Mouse (Mus musculus) hindbrain, postnatal 0 days (tissue): ENCODE results near the gene Nkg7. TPM values are rescaled to one million over a fixed set of nuclear protein-coding genes. Genes with fewer than 3 reads are reported as not detected.
A peak's percentile ranks its signal among the peaks of the same experiment; 100 is the strongest.

Experiments used
- ATAC-seq: fragments of 200-750 bp; cut with Nextera tagmentation; 2 replicates; pipeline ENCODE4 v1.8.0; 2017; ENCODE audit warnings: mild to moderate bottlenecking, moderate TSS enrichment, moderate library complexity
- DNase-seq: peaks from one replicate; pipeline ENCODE4 v3.0.0-alpha.2; 2015; ENCODE audit warnings: low spot score
- H3K27ac ChIP-seq: fragments of 300-500 bp; sonication (generic); 2 replicates; pipeline ENCODE4 v1.5.1; 2014; ENCODE audit warnings: mild to moderate bottlenecking
- H3K27me3 ChIP-seq: fragments of 300-500 bp; sonication (generic); 2 replicates; pipeline ENCODE4 v1.6.1; 2014; ENCODE audit warnings: low read length, mixed read lengths; ENCODE audit not compliant: insufficient read depth
- H3K36me3 ChIP-seq: fragments of 300-500 bp; sonication (generic); 2 replicates; pipeline ENCODE4 v1.6.1; 2014; ENCODE audit warnings: low read length, mixed read lengths; ENCODE audit not compliant: insufficient read depth
- H3K4me1 ChIP-seq: fragments of 300-500 bp; sonication (generic); 2 replicates; pipeline ENCODE4 v1.6.1; 2014; ENCODE audit warnings: antibody characterized with exemption, low read length, mixed read lengths; ENCODE audit not compliant: insufficient read depth
- H3K4me2 ChIP-seq: fragments of 300-500 bp; sonication (generic); 2 replicates; pipeline ENCODE4 v1.6.1; 2014; ENCODE audit warnings: low read depth, mild to moderate bottlenecking, low read length, moderate library complexity, mixed read lengths
- H3K4me3 ChIP-seq: fragments of 300-500 bp; sonication (generic); 2 replicates; pipeline ENCODE4 v1.5.1; 2014; ENCODE audit warnings: low read length
- H3K9ac ChIP-seq: fragments of 300-500 bp; sonication (generic); replicated peaks from 2 replicates; pipeline ENCODE4 v1.6.1; 2014; ENCODE audit warnings: mild to moderate bottlenecking, low read length, moderate library complexity, mixed read lengths
- H3K9me3 ChIP-seq: fragments of 300-500 bp; sonication (generic); 2 replicates; pipeline ENCODE4 v1.6.1; 2016; ENCODE audit warnings: low read length, mixed read lengths
- CTCF ChIP-seq: IDR thresholded peaks from 2 replicates; pipeline ENCODE4 v1.5.1; 2016; ENCODE audit warnings: antibody characterized with exemption, control low read depth, low read depth
- WGBS: fragments of 180-500 bp; shearing (Covaris S2); extraction: QIAGEN DNeasy Blood & Tissue Kit; methylation state at CpG from one replicate; pipeline ENCODE4 v1.1.7; 2014; 5-methylcytosine and 5-hydroxymethylcytosine counted together
- polyA plus RNA-seq: library from polyadenylated mRNA; unstranded; fragments of >200 nt; fragmentation: Nextera tagmentation; extraction: Ambion mirVana; gene quantifications from 2 replicates; pipeline ENCODE4 v1.2.1, GENCODE M21; 2015
- total RNA-seq: library from RNA; depleted of rRNA; stranded (reverse); fragments of >200 nt; gene quantifications from 2 replicates; pipeline ENCODE4 v1.2.3, GENCODE M21; 2014

Gene Nkg7
- total and polyA plus RNA-seq, 2 experiments from 2014 or later: not detected

DNA sequence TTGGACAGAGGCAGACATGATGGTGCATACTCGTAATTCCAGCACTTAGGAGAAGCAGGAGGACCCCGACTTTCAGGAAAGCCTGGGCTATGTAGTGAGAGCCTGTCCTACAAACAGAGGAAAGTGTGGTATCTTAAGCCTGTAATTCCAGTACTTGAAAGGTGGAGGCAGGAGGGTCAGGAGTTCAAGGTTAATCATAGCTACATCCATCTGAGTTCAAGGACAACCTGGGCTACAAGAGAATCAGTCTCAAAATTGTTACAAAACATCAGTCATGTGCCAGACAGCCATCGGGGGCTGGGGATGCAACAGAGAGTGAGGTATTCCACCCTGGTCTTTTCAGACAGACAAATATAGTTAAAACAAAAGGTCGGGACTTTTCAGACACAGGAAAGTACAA, 4.0 kb upstream of the Nkg7 start:
- ATAC-seq: no peak

DNA sequence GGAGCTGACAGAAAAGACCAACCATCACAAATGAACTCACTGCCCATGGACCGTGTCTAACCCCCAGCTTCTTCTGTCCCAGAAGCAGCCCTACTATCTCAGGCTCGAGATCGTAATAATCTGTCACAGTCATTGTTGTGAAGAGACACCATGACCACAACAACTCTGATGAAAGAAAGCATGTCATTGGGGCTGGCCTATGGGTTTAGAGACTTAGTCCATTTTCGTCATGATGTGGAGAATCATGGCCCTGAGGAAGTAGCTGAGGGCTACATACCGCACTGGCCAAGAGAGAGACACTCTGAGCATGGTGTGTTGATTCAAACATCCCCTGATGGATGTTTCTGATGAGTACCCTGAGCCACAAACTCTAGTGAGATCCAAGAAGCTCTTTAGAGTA, 2.2 kb upstream of the Nkg7 start:
- no peak overlapping the region for H3K9ac ChIP-seq
- H3K27me3 ChIP-seq: no peaks in the 10 kb centered on the region
- no peak for DNase-seq
- 84% methylated on average over 5 of the region's 5 CpGs for WGBS
- H3K4me1 ChIP-seq: no peaks in the 10 kb centered on the region
- H3K4me2 ChIP-seq: no peak overlapping the region
- ATAC-seq: no peak
- TF ChIP-seq CTCF: no peak
- no peak overlapping the region for H3K4me3 ChIP-seq
- H3K9me3 ChIP-seq: no peaks in the 10 kb centered on the region
- no peaks in the 10 kb centered on the region for H3K36me3 ChIP-seq
- no peak overlapping the region for H3K27ac ChIP-seq

More for the DNA sequence above, 4.0 kb upstream of the Nkg7 start:
- WGBS: 78% methylated on average over 4 of the region's 4 CpGs
- Histone ChIP-seq H3K4me2 (no peak overlapping the region), H3K27me3 (no peaks in the 10 kb centered on the region), H3K9ac (no peak overlapping the region), H3K4me1 (no peaks in the 10 kb centered on the region), H3K36me3 (no peaks in the 10 kb centered on the region), H3K4me3 (no peak overlapping the region), H3K27ac (no peak overlapping the region), H3K9me3 (no peaks in the 10 kb centered on the region)
- no peak for DNase-seq
- no peak for TF ChIP-seq CTCF

DNA sequence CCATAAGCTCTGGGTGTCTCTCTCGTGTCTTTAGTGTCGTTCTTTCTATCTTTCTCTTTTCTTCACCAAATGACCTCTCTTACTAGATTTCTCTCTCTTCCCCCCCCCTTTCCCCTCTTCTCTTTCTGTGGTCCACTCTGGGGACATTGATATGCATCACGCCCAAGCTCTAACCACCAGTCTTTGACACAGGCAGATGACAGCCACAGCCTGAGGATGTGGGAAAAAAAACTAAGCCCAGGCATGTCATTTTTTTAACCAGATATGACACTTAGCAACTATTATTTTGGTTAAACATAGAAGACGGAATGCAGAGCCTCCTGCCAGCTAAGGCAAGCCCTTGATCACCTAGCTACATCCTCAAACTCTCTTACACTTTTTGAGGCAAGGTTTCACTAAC, 1.7 kb downstream of the Nkg7 start:
- WGBS: 87% methylated on average over 4 of the region's 4 CpGs
- ATAC-seq (no peak), DNase-seq (no peak)
- Histone ChIP-seq H3K4me1 (0 out of 2 replicates have a peak, but pooled peaks cover 3% of the 10 kb centered on the region), H3K36me3 (no peaks in the 10 kb centered on the region), H3K4me2 (no peak overlapping the region), H3K27ac (no peak overlapping the region), H3K9ac (no peak overlapping the region), H3K4me3 (no peak overlapping the region), H3K9me3 (no peaks in the 10 kb centered on the region), H3K27me3 (no peaks in the 10 kb centered on the region)
- no peak for TF ChIP-seq CTCF

DNA sequence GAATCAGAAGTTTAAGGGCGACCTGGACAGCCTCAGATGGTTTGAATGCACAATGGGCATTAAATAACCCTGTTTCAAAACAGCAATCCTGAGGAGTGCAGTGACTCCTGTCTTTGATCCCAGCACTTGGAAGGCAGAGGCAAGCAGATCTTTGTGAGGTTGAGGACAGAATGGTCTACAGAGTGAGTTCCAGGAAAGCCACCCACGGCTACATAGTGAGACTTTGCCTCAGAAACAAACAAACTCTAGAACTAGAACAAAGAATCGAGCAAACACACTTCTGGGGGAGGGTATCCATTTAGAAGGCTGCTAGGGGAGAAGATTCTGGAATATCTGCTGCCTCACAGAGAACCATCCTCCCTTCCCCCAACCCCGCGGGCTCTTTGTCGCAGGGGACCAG, 3.6 kb downstream of the Nkg7 start, which contains the start of gene Cldnd2:
Cldnd2 (plus strand) TSS at position 301 of the 400 bp plus-strand sequence.
- Histone ChIP-seq H3K4me3 (no peak within 1 kb of the TSS), H3K9me3 (no peaks in the 10 kb centered on the region), H3K4me1 (peaks cover 15% of the 10 kb centered on the region; the same call in 1 of the 2 replicates), H3K27me3 (no peaks in the 10 kb centered on the region), H3K9ac (no peak within 1 kb of the TSS), H3K27ac (no peak within 1 kb of the TSS), H3K4me2 (no peak within 1 kb of the TSS), H3K36me3 (no peaks in the 10 kb centered on the region)
- ATAC-seq: no peak
- 85% methylated on average over 6 of the region's 6 CpGs for WGBS
- TF ChIP-seq CTCF: no peak
- DNase-seq: no peak

DNA sequence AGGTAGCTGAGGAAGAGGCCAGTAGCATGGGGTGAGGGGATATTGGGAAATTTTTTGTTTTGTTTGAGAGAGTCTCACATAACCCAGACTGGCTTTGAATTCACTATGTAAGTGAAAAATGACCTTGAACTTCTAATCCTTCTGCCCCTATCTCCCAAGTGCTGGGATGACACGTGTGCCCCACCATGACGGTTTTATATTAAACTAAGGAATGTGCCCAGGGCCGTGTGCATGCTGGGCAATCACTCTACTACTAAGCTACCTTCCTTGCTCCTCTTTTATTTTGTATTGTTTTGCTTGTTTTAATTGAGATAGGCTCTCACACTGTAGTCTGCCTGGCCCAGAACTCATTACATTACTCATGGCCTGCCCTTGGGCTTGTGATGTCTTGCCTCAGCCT, 4.2 kb downstream of the Nkg7 start:
- H3K4me3 ChIP-seq: no peak overlapping the region
- H3K9ac ChIP-seq: no peak overlapping the region
- H3K9me3 ChIP-seq: no peaks in the 10 kb centered on the region
- DNase-seq: no peak
- no peaks in the 10 kb centered on the region for H3K36me3 ChIP-seq
- no peaks in the 10 kb centered on the region for H3K27me3 ChIP-seq
- ATAC-seq: no peak
- H3K27ac ChIP-seq: no peak overlapping the region
- H3K4me1 ChIP-seq: peaks cover 15% of the 10 kb centered on the region; the same call in 1 of the 2 replicates
- H3K4me2 ChIP-seq: no peak overlapping the region
- TF ChIP-seq CTCF: no peak
- WGBS: 84% methylated on average over 3 of the region's 3 CpGs

DNA sequence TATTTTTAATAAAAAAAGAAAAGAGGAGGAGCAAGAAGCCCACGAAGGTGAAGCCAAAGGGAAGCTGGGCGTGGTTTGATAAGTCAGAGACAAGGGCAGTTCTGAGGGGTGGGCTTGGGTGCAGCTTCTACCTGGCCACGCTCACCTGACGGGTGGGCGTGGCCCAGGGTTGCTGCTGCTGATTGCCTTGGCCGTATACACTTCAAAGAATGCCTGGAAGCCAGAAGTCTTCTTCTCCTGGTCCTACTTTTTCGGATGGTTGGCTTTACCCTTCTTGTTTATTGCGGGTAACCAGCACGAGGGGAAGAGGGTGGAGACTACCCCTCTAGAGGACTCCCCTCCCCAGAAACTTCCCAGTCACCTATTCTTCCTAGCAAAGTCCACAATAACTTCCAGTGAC, 5.8 kb downstream of the Nkg7 start:
- peak overlapping the region; percentile 48 for H3K9ac ChIP-seq
- ATAC-seq: no peak
- 10% methylated on average over 9 of the region's 9 CpGs for WGBS
- H3K4me1 ChIP-seq: peaks cover 15% of the 10 kb centered on the region; the same call in 1 of the 2 replicates
- H3K9me3 ChIP-seq: no peaks in the 10 kb centered on the region
- peak overlapping the region; percentile 92 for H3K27ac ChIP-seq
- no peaks in the 10 kb centered on the region for H3K27me3 ChIP-seq
- no peaks in the 10 kb centered on the region for H3K36me3 ChIP-seq
- H3K4me2 ChIP-seq: peak overlapping the region; percentile 89
- peak overlapping the region; percentile 49 for H3K4me3 ChIP-seq
- TF ChIP-seq CTCF: no peak
- peak; percentile 1 for DNase-seq

DNA sequence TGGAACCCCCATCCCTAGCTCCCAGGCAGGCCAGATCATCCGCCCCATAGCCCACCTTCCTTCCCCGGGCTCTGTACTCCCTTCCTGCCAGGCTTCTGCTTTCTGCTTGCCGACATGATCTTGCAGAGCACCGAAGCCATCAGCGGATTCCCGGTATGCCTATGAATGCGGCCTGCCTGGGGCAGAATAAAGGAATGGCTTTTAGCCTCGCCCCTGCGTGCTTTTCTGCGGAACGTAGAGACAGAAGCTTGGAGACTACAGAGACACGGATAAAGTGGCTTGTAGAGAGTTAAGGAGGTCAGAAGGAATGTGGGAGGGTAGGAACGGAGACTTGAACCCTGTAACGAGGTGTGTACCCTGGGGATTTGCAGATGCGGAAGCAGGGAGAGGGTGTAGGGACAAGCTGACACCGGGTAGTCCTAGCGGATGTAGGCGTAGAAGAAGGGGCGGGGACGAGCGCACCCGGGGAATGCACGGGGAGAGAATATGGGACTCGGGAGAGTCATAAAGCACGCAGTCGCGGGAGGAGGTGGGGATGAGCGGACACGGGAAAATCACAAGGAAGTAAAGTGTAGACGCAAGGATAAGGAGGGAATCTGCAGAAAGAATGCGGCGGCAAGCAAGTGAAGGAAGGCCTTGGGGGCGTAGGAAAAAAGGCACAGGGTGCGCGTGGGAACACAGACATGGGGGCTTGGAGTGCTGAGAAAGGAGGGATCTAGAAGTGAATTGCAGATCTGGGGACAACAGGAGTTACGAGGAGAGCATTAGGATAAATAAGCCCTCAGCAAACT, 6.4 kb downstream of the Nkg7 start:
- ATAC-seq (peak; percentile 84), DNase-seq (peak; percentile 67)
- under 1% methylated on average over 36 of the region's 36 CpGs for WGBS
- Histone ChIP-seq H3K4me1 (peaks cover 15% of the 10 kb centered on the region; the same call in 1 of the 2 replicates), H3K27me3 (no peaks in the 10 kb centered on the region), H3K36me3 (no peaks in the 10 kb centered on the region), H3K27ac (peak overlapping the region; percentile 92), H3K4me2 (peak overlapping the region; percentile 89), H3K9ac (peak overlapping the region; percentile 48), H3K4me3 (peak overlapping the region; percentile 49), H3K9me3 (no peaks in the 10 kb centered on the region)
- TF ChIP-seq CTCF: no peak
